Mouse (Mus musculus) limb, embryonic 15.5 days (tissue): ENCODE measurements around the gene Cdc45. TPM values are rescaled to one million over a fixed set of nuclear protein-coding genes. Genes with fewer than 3 reads are reported as not detected.

Experiments
- ATAC-seq: fragments of 200-750 bp; cut with Nextera tagmentation; 2 replicates; pipeline ENCODE4 v1.8.0; 2017; ENCODE audit warnings: low read depth, moderate TSS enrichment; ENCODE audit not compliant: insufficient number of reproducible peaks, low FRiP score, low TSS enrichment
- H3K27ac ChIP-seq: fragments of 300-500 bp; sonication (generic); 2 replicates; pipeline ENCODE4 v1.5.1; 2015; ENCODE audit warnings: moderate library complexity, mild to moderate bottlenecking, inconsistent platforms
- H3K27me3 ChIP-seq: fragments of 300-500 bp; sonication (generic); 2 replicates; pipeline ENCODE4 v1.6.1; 2015; ENCODE audit warnings: inconsistent platforms
- H3K36me3 ChIP-seq: fragments of 300-500 bp; sonication (generic); 2 replicates; pipeline ENCODE4 v1.6.1; 2015; ENCODE audit warnings: inconsistent platforms
- H3K4me1 ChIP-seq: fragments of 300-500 bp; sonication (generic); 2 replicates; pipeline ENCODE4 v1.6.1; 2015; ENCODE audit warnings: inconsistent platforms
- H3K4me2 ChIP-seq: fragments of 300-500 bp; sonication (generic); 2 replicates; pipeline ENCODE4 v1.6.1; 2015; ENCODE audit warnings: mild to moderate bottlenecking, inconsistent platforms
- H3K4me3 ChIP-seq: fragments of 300-500 bp; sonication (generic); 2 replicates; pipeline ENCODE4 v1.5.1; 2015; ENCODE audit warnings: mild to moderate bottlenecking, inconsistent platforms
- H3K9ac ChIP-seq: fragments of 300-500 bp; sonication (generic); 2 replicates; pipeline ENCODE4 v1.6.1; 2015; ENCODE audit warnings: inconsistent platforms
- H3K9me3 ChIP-seq: fragments of 300-500 bp; sonication (generic); 2 replicates; pipeline ENCODE4 v1.6.1; 2016; ENCODE audit warnings: inconsistent platforms
- WGBS: fragments of 180-500 bp; shearing (Covaris S2); methylation state at CpG from one replicate; pipeline ENCODE4 v1.1.7; 2015; 5-methylcytosine and 5-hydroxymethylcytosine counted together
- polyA plus RNA-seq: library from polyadenylated mRNA; unstranded; fragments of >200 nt; fragmentation: Nextera tagmentation; extraction: Ambion mirVana; gene quantifications from 2 replicates; pipeline ENCODE4 v1.2.1, GENCODE M21; 2015

Gene Cdc45
- polyA plus RNA-seq, 1 experiment from 2014 or later: 32.8 TPM

DNA sequence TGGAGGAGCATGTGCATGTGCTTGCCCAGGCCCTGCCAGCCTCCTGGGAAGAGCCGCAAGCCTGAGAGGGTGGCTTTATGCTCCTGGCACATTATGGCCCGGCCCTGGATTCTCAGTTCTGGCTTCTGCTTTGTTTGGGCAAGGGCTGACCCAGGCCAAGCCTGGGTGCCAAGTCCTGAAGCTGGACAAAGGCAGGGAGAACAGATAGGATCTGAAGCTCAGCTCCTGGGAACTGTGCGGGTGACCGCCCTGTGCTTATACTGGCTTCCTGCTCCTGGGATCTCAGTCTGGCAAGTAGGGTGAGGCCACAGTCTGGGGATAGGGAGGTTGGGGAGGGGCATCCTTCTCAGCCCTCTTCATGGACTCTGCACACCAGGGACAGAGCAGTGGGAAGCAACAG is 50.1 kb downstream of the Cdc45 start:
- H3K9ac ChIP-seq: no peak overlapping the region
- H3K9me3 ChIP-seq: no peaks in the 10 kb centered on the region
- H3K27me3 ChIP-seq: no peaks in the 10 kb centered on the region
- no peaks in the 10 kb centered on the region for H3K4me1 ChIP-seq
- ATAC-seq: no peak
- H3K4me3 ChIP-seq: no peak overlapping the region
- no peak overlapping the region for H3K27ac ChIP-seq
- WGBS: 80% methylated on average over 4 of the region's 4 CpGs
- H3K4me2 ChIP-seq: no peak overlapping the region
- H3K36me3 ChIP-seq: no peaks in the 10 kb centered on the region

DNA sequence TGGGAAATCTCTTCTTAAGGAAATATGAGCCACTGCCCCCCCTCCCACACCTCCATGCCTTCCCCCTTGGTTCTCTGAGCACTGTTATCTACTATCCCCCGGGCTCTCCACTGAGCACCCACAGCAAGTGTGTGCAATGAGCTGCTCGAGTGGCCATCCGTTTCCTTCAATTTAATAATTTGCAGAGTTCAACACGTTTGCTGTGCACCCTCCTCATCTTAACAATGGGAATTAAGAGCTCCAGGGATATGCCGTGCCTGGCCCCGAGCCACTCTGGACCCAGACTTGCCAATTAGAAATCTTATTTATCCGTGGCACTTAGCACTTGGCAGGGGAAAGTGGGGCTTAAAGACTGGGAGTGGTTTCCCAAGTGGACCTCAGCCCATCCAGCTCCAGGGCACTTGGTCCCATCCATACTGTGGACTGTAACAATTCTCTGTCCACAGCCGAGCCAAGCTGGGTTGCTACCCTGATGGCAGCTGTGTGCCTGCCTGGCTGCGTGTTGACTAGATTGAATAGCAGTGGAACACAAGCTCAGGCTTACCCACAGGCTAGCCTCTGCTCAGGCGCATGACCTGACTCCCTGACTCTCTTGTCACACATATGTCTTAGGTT is 59.8 kb downstream of the Cdc45 start:
- Histone ChIP-seq H3K36me3 (no peaks in the 10 kb centered on the region), H3K9ac (no peak overlapping the region), H3K9me3 (no peaks in the 10 kb centered on the region), H3K4me2 (no peak overlapping the region), H3K27ac (no peak overlapping the region), H3K4me1 (no peaks in the 10 kb centered on the region), H3K4me3 (no peak overlapping the region), H3K27me3 (no peaks in the 10 kb centered on the region)
- 74% methylated on average over 10 of the region's 10 CpGs for WGBS
- ATAC-seq: no peak

DNA sequence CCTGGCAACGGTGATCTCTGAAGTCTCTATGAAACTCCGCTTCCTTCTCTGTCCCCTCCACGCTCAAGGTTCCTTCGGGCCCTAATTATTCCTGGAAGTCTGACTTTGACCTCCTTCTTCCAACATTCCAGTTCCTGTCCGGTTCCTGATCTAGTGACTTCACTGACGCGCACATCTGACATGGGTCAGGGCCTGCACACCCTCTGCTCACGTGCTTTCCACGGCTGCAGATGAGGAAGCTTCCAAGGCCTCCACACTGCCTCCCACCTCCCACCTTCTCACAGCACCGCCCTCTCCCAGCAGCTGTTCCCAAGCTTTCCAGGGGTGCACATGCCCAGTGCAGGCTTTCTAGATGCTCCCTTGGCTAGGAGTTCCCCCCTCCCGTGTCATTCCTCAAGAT is 60.7 kb downstream of the Cdc45 start:
- no peak for ATAC-seq
- no peaks in the 10 kb centered on the region for H3K9me3 ChIP-seq
- no peaks in the 10 kb centered on the region for H3K4me1 ChIP-seq
- no peaks in the 10 kb centered on the region for H3K27me3 ChIP-seq
- no peak overlapping the region for H3K27ac ChIP-seq
- H3K4me3 ChIP-seq: no peak overlapping the region
- H3K36me3 ChIP-seq: no peaks in the 10 kb centered on the region
- H3K9ac ChIP-seq: no peak overlapping the region
- WGBS: 72% methylated on average over 11 of the region's 11 CpGs
- no peak overlapping the region for H3K4me2 ChIP-seq

DNA sequence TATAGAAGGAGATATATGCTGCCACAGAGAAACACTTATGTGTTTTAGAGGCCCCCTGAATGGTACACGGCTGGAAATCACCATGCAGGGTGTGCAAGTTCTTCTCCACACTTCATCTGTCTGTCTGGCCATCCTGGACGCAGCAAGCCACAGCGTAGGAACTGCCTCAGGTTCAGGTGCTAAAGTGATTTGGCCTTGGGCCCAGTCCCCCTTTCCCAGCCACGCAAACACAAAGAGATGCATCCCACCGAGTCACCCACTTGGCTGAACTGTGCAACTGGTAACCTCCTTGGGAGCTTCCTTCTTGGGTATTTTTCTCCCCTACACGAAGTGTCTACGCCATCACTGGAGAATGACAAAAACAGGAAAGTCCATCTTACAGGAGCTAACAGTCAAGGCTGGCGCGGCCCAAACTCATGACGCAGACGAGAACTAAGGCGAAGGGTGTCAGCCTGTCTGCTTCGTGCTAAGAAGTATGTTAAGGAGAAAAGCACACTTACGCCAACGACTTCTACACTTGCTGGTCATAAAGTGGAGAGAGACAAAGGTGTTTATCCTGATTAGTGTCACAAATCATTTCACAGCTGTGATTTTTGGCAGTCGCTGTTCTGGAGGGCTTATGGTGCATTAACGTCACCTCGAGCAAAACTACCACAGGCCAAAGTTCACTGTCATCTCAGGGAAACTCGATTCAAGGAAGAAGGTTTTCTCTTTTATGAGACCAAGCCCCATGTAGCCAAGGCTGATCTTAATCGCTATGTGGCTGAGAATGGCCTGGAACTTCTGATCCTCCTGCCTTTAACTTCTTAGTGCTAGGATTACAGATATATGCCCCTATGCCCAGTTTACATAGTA is 65.3 kb downstream of the Cdc45 start:
- 65% methylated on average over 20 of the region's 20 CpGs for WGBS
- Histone ChIP-seq H3K9ac (no peak overlapping the region), H3K27ac (no peak overlapping the region), H3K4me1 (no peaks in the 10 kb centered on the region), H3K4me3 (no peak overlapping the region), H3K9me3 (no peaks in the 10 kb centered on the region), H3K36me3 (no peaks in the 10 kb centered on the region), H3K4me2 (no peak overlapping the region), H3K27me3 (no peaks in the 10 kb centered on the region)
- ATAC-seq: no peak

DNA sequence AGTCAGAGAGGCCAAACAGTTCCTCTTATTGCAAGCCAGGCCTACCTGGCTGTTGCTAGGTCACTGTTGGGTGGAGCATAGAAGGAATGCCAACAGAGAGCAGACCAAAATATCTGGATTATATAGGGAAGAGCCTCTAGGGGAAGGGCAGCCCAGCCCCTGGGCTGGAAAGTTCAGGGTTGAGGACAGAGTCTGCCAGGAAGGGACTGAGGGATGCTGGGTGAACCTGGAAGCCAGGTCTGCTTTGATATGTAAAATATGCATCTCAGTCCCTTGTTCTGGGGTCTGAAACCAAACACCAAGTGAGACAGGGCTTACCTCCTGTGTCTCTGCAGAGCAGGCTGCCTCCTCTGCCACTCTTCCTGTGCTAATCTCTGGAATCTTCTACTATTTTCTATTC is 73.5 kb downstream of the Cdc45 start:
- Histone ChIP-seq H3K9ac (no peak overlapping the region), H3K27ac (no peak overlapping the region), H3K4me2 (no peak overlapping the region), H3K4me1 (no peaks in the 10 kb centered on the region), H3K27me3 (no peaks in the 10 kb centered on the region), H3K9me3 (no peaks in the 10 kb centered on the region), H3K4me3 (no peak overlapping the region), H3K36me3 (no peaks in the 10 kb centered on the region)
- ATAC-seq: no peak

DNA sequence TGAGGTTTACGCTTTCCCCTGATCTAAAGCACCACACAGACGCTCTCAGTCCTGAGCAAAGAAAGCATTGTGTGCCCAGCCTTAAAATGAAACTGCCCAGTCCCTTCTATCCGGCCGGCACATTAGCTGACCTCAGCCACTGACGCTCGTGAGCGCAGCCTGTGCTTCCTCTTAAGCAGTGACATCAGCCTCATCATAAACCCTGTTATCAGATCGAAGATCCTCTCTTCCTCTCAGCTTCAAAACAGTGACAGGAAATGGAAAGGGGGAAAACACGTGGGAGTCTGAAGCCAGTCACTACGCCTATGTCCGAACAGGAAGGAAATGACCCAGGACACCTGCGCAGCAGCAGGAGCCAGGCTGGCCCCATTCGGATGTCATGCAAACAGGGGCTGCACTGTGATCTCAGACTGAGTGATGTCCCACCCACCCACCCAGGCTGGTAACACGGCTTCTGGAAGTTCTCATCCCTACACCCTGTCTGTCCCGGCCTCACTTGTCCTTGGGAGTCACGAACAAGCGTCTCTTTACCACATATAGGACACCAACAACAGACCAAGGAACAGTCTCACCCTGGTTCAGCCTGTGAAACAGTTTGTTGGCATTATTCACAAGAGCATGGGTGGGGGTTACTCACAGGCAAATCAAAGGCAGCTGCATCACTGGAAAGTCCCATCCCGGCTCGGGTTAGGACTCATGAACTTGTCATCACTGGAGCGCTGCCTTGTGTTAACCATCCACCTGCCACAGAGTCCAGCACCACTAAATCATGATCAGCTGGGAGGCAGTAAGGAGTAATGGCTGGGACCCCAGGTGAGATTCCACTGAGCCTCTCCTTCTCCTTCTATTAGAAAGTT is 78.5 kb downstream of the Cdc45 start:
- Histone ChIP-seq H3K36me3 (no peaks in the 10 kb centered on the region), H3K4me3 (no peak overlapping the region), H3K9ac (no peak overlapping the region), H3K9me3 (no peaks in the 10 kb centered on the region), H3K27me3 (no peaks in the 10 kb centered on the region), H3K27ac (no peak overlapping the region), H3K4me2 (no peak overlapping the region), H3K4me1 (no peaks in the 10 kb centered on the region)
- WGBS: 51% methylated on average over 20 of the region's 20 CpGs
- ATAC-seq: peak; percentile 25; the same call in 1 of the 2 replicates

DNA sequence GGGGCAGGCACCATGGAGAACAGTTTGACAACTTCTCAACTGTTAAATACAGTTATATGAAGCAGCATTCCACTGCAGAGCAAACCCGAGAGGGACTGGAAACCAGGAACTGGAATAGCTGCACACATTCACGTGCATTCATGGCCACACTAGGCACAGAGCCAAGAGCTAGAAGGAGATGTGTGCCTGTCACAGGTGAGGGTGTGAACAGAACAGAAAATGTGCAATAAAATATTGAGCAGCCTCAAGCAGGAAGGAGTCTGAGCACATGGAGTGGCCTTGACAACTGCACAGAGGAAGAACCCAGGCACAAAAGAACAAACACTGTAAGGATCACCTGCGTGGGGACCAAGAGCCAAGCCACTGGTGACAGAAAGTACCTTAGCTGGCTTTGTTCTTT is 81.1 kb downstream of the Cdc45 start:
- Histone ChIP-seq H3K9ac (no peak overlapping the region), H3K4me3 (no peak overlapping the region), H3K27ac (no peak overlapping the region), H3K36me3 (no peaks in the 10 kb centered on the region), H3K9me3 (no peaks in the 10 kb centered on the region), H3K27me3 (no peaks in the 10 kb centered on the region), H3K4me2 (no peak overlapping the region), H3K4me1 (no peaks in the 10 kb centered on the region)
- 48% methylated on average over 3 of the region's 3 CpGs for WGBS
- no peak for ATAC-seq

Other genes with a start within 250 kb of the Cdc45 start
- gene Tbx1, start 221.3 kb downstream of the Cdc45 start, polyA plus RNA-seq: 6.0 and 6.4 TPM in 2 replicates
- gene Gp1bb, start 189.6 kb downstream of the Cdc45 start, polyA plus RNA-seq: 3.0 and 3.4 TPM in 2 replicates
- gene Gm49601, start 185.6 kb downstream of the Cdc45 start, polyA plus RNA-seq: 5.5 and 6.9 TPM in 2 replicates
- gene Sept5, start 182.0 kb downstream of the Cdc45 start, polyA plus RNA-seq: 59.4 and 62.8 TPM in 2 replicates
- 32.3 and 38.0 TPM in 2 replicates for gene Cldn5, start 35.1 kb downstream of the Cdc45 start, polyA plus RNA-seq
- gene Ufd1, start 208 bp downstream of the Cdc45 start, polyA plus RNA-seq: 95.2 and 96.8 TPM in 2 replicates
- gene 2510002D24Rik, start 24.6 kb upstream of the Cdc45 start, polyA plus RNA-seq: 40.2 and 43.6 TPM in 2 replicates
- not detected in 2 replicates for gene Gm28539, start 24.6 kb upstream of the Cdc45 start, polyA plus RNA-seq
- gene Mrpl40, start 64.9 kb upstream of the Cdc45 start, polyA plus RNA-seq: 83.1 and 89.8 TPM in 2 replicates
- 12.8 and 14.6 TPM in 2 replicates for gene Hira, start 65.0 kb upstream of the Cdc45 start, polyA plus RNA-seq